Mouse (Mus musculus) neural tube, embryonic 11.5 days (tissue): ENCODE results near the gene Zdhhc12. TPM values are rescaled to one million over a fixed set of nuclear protein-coding genes. Genes with fewer than 3 reads are reported as not detected.

Experiments used
- ATAC-seq: fragments of 200-750 bp; cut with Nextera tagmentation; 2 replicates; pipeline ENCODE4 v1.8.0; 2017; ENCODE audit warnings: moderate number of reproducible peaks, mild to moderate bottlenecking, moderate TSS enrichment, moderate library complexity; ENCODE audit not compliant: insufficient read depth, low FRiP score, low TSS enrichment
- DNase-seq: peaks from one replicate; pipeline ENCODE4 v3.0.0-alpha.2; 2015; ENCODE audit warnings: low spot score
- H3K27ac ChIP-seq: fragments of 300-500 bp; sonication (generic); 2 replicates; pipeline ENCODE4 v1.5.1; 2014; ENCODE audit warnings: low read depth, mild to moderate bottlenecking, low read length
- H3K27me3 ChIP-seq: fragments of 300-500 bp; sonication (generic); 2 replicates; pipeline ENCODE4 v1.6.1; 2014; ENCODE audit warnings: mild to moderate bottlenecking, low read length, mixed read lengths; ENCODE audit not compliant: control insufficient read depth, insufficient read depth
- H3K36me3 ChIP-seq: fragments of 300-500 bp; sonication (generic); 2 replicates; pipeline ENCODE4 v1.6.1; 2014; ENCODE audit warnings: mild to moderate bottlenecking, low read length, moderate library complexity, mixed read lengths; ENCODE audit not compliant: control insufficient read depth, insufficient read depth
- H3K4me1 ChIP-seq: fragments of 300-500 bp; sonication (generic); 2 replicates; pipeline ENCODE4 v1.6.1; 2014; ENCODE audit warnings: low read length, mixed read lengths; ENCODE audit not compliant: control insufficient read depth, insufficient read depth
- H3K4me2 ChIP-seq: fragments of 300-500 bp; sonication (generic); 2 replicates; pipeline ENCODE4 v1.6.1; 2014; ENCODE audit warnings: low read depth, mild to moderate bottlenecking, moderate library complexity
- H3K4me3 ChIP-seq: fragments of 300-500 bp; sonication (generic); 2 replicates; pipeline ENCODE4 v1.5.1; 2014; ENCODE audit warnings: low read depth, low read length
- H3K9ac ChIP-seq: fragments of 300-500 bp; sonication (generic); 2 replicates; pipeline ENCODE4 v1.6.1; 2014; ENCODE audit warnings: mild to moderate bottlenecking, low read length
- H3K9me3 ChIP-seq: fragments of 300-500 bp; sonication (generic); 2 replicates; pipeline ENCODE4 v1.6.1; 2016; ENCODE audit warnings: low read length; ENCODE audit not compliant: control insufficient read depth
- WGBS: fragments of 180-500 bp; shearing (Covaris S2); extraction: QIAGEN DNeasy Blood & Tissue Kit; methylation state at CpG from one replicate; pipeline ENCODE4 v1.1.7; 2014; 5-methylcytosine and 5-hydroxymethylcytosine counted together
- polyA plus RNA-seq: library from polyadenylated mRNA; unstranded; fragments of >200 nt; fragmentation: Nextera tagmentation; extraction: Ambion mirVana; gene quantifications from 2 replicates; pipeline ENCODE4 v1.2.1, GENCODE M21; 2014

Zdhhc12 gene
- polyA plus RNA-seq, 1 experiment from 2014 or later: 31.1 TPM

DNA sequence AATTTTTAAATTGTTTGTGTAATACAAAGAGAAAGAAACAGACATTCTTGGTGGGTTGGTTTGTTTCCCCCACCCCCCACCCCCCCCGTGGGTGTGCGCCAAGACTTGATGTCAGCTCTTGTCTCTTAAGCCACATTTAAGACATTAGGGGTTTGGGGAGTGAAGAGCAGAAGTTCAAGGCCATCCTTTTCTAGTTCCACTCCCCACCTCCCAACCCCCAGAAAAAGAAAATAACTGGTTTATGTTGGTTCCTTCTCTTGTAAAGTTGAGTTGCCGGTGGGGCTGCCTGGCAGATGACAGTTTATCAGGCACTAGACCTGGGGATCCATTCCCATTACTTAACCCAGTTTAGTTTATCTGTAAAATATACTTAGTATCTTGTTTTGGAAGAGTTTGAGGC, 29.1 kb downstream of the Zdhhc12 start:
- Histone ChIP-seq H3K36me3 (no peaks in the 10 kb centered on the region), H3K9ac (no peak overlapping the region), H3K4me2 (peak overlapping the region; percentile 95; the same call in 1 of the 2 replicates), H3K27me3 (no peaks in the 10 kb centered on the region), H3K4me1 (peaks cover 21% of the 10 kb centered on the region), H3K4me3 (0 out of 2 replicates have a peak overlapping the region, but pooled peaks have one; percentile 68), H3K27ac (no peak overlapping the region), H3K9me3 (no peaks in the 10 kb centered on the region)
- WGBS: 36% methylated on average over 3 of the region's 3 CpGs
- DNase-seq (no peak), ATAC-seq (no peak)

DNA sequence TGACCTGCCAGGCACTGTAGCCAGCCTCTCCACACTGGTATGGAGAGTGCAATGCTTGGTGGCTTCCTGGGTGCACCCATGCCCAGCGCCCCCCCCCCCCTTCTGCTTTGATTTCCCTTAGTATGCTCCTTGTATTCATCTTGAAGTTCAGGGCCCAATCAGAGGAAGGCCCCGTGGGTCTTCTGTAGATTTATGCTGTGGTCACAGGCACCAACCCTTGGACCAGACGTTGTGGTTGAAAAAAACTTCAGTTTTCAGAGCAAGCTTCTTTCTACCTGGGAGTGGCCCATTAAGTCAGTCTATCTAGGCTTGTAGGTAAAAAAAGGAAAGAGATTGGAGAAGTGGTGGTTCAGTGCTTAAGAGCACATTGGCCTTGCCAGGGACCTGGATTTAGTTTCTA, 29.7 kb downstream of the Zdhhc12 start:
- no peaks in the 10 kb centered on the region for H3K27me3 ChIP-seq
- WGBS: 5% methylated on average over 3 of the region's 3 CpGs
- no peaks in the 10 kb centered on the region for H3K9me3 ChIP-seq

DNA sequence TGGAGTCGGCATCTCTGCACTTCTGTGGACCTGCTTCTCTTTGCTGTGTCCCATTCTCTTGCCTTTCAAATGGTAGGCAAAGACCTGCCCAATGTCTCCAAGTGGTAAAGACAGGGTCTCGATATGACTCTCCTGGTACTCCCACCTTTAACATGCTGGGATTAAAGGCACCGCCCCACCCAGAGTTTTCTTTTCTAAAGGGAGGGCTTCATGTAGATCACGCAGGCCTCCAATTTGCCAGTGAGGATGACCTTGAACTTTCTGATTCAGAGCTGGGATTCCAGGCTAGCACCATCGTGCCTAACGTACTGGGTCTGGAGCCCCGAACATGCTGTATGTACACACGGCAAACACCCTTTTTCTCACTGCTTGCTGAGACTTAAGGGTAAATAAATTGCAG, 30.2 kb downstream of the Zdhhc12 start:
- H3K4me2 ChIP-seq: peak overlapping the region; percentile 95
- H3K4me1 ChIP-seq: peaks cover 18% of the 10 kb centered on the region
- H3K36me3 ChIP-seq: no peaks in the 10 kb centered on the region
- ATAC-seq (no peak), DNase-seq (no peak)
- no peaks in the 10 kb centered on the region for H3K27me3 ChIP-seq
- peak overlapping the region; percentile 68 for H3K4me3 ChIP-seq
- no peaks in the 10 kb centered on the region for H3K9me3 ChIP-seq
- H3K27ac ChIP-seq: peak overlapping the region; percentile 85; the same call in 1 of the 2 replicates
- WGBS: 4% methylated on average over 8 of the region's 8 CpGs
- peak overlapping the region; percentile 75 for H3K9ac ChIP-seq

More for the DNA sequence above, 29.7 kb downstream of the Zdhhc12 start:
- Histone ChIP-seq H3K9ac (no peak overlapping the region; the same call in none of the 2 replicates), H3K4me3 (peak overlapping the region; percentile 68), H3K4me1 (peaks cover 21% of the 10 kb centered on the region), H3K36me3 (no peaks in the 10 kb centered on the region), H3K4me2 (peak overlapping the region; percentile 95), H3K27ac (no peak overlapping the region)
- ATAC-seq (no peak), DNase-seq (no peak)

DNA sequence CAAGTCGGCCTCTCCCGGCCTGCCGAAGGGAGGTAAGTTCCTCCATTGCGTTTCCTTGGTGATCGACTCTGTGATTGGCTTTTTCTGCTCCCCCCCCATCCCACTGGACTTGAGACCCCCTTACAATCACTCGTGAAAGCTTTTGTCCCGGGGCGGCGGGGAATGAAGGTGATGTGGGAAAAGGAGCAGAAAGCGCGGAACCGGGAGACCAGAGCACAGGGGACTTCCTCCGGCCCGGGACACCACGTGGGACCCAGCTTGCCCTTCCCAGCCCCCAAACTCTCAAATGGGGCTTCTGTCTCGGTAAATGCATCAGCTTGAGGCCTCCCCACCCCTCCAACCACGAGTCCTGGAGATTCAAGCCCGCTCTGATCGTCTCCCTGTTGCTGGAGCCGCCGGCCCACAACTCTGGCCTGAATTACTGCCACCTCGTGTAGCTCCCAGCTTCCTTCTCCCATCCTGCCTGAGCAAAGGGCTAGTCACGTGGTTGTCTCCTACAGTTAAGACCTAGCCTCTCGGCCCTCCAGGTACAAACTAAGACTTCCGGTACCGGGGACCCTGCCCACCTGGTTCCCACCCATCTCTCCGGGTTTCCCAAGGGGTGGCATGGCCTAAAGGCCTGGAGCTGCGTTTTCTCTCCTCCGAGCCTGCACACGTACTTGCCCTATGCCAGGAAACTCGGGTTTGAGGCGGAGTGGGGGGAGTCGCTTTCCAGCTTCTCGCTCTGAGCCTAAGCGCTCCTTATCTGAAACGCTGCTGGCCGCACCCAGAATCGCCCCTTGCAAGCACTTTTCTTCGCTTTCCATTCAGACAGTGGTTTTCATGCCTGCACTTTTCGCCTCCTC, 31.0 kb downstream of the Zdhhc12 start:
- peak; percentile 73 for DNase-seq
- no peaks in the 10 kb centered on the region for H3K36me3 ChIP-seq
- no peaks in the 10 kb centered on the region for H3K9me3 ChIP-seq
- peak overlapping the region; percentile 95 for H3K4me2 ChIP-seq
- peaks cover 13% of the 10 kb centered on the region for H3K4me1 ChIP-seq
- under 1% methylated on average over 40 of the region's 40 CpGs for WGBS
- H3K27ac ChIP-seq: peak overlapping the region; percentile 85
- no peak for ATAC-seq
- peak overlapping the region; percentile 68 for H3K4me3 ChIP-seq
- peak overlapping the region; percentile 75 for H3K9ac ChIP-seq
- no peaks in the 10 kb centered on the region for H3K27me3 ChIP-seq

DNA sequence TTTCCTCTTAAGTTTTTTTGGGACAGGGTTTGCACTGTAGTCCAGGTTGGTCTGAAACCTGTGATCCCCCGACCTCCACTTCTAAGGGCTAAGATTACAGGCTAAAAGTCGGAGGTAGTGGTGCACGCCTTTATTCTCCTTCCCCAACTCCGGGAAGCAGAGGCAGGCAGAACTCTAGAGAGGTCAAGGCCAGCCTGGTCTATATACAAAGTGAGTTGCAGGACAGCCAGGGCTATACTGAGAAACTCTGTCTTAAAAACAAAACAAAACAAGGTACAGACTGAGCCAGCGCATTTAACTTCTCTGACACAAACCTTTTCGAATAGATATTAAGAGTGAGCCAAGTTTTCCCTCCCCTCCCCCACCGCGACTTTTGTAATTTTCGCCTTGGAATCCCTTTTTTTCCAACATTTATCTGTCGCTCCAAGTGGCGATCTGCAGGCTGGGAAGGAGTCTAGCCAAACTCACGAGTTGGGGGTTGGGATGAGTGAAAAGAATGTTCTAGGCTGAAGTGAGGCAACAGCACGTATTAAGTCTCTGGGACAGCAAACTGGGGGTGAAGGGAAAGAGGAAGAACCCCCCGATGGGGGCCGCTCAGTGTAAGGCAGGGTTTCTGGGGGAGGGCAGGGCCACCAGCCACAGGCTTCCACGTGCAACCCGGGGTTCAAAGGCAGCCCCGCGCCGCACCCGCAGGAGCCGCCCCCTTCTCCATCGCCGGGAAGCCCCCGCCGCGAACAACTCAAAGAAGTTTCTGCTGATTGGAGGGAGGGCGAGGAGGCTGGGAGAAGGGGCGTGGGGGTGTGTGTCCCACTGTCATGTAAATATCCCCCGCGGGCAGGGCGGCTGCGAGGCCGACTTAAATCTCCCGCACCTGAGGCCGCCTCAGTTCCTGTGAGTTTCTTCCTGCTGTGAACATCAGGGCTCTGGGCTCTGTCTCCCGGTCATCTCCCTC, 32.0 kb downstream of the Zdhhc12 start:
- 10% methylated on average over 36 of the region's 37 CpGs for WGBS
- Histone ChIP-seq H3K4me2 (peak overlapping the region; percentile 95), H3K27me3 (no peaks in the 10 kb centered on the region), H3K4me1 (peaks cover 13% of the 10 kb centered on the region), H3K9ac (peak overlapping the region; percentile 75), H3K9me3 (no peaks in the 10 kb centered on the region), H3K27ac (peak overlapping the region; percentile 85), H3K36me3 (no peaks in the 10 kb centered on the region), H3K4me3 (peak overlapping the region; percentile 68)
- ATAC-seq (0 out of 2 replicates have a peak, but pooled peaks have one; percentile 17), DNase-seq (peak; percentile 79)

DNA sequence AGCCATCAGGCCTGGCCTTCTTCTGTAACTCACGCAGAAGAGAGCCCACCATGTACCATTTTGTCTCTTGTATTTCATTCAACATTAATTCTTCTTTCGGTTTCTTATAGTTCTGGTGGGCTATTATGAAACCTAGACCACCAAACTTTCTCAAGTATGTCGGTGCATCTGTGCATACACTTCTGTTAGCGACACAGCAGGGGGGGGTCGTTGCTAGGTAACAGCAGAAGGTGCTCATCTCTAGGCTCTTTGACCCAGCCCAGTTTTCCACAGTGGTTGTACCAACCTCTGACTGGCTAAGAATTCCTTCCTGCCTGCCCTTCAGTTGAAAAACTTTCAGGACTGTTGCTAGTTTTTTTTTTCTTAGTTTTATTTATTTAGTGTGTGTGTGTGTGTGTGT, 35.0 kb downstream of the Zdhhc12 start:
- Histone ChIP-seq H3K9me3 (no peaks in the 10 kb centered on the region), H3K27me3 (no peaks in the 10 kb centered on the region), H3K27ac (no peak overlapping the region), H3K36me3 (no peaks in the 10 kb centered on the region), H3K4me3 (no peak overlapping the region), H3K4me2 (no peak overlapping the region), H3K9ac (no peak overlapping the region), H3K4me1 (peaks cover 5% of the 10 kb centered on the region)
- ATAC-seq (no peak), DNase-seq (peak; percentile 41)
- 39% methylated on average over 5 of the region's 5 CpGs for WGBS

DNA sequence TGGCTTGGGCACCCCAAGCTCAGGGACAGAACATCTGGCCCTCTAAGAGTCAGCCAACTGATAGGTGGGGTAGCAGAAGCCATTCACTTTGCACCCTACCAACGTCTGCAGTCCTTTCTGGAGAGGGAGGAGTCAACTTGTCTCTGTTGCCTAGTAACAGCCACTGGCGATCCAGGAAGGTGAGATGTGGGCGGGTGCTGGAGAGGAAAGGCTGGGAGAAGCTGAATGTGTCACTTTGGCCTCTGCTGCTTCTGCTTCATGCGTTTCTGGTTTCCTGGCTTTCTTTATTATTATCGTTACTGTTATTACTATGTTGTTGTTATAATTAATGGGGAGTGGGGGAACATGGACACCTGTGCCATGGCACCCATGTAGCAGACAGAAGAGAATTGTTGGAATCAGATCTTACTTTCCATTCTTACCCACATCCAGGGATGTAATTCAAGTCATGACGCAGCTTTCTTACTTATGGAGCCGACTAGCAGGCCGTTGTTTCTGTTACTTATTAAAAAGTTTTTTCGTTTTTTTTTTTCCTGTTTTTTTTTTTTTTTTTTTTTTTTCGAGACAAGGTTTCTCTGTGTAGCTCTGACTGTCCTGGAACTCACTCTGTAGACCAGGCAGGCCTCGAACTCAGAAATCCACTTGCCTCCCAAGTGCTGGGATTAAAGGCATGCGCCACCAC, 36.1 kb downstream of the Zdhhc12 start, which contains the start of gene Set:
Set (plus strand) TSS at position 156 of the 682 bp plus-strand sequence.
- Histone ChIP-seq H3K27me3 (no peaks in the 10 kb centered on the region), H3K4me3 (no peak within 1 kb of the TSS), H3K4me2 (no peak within 1 kb of the TSS), H3K9ac (no peak within 1 kb of the TSS), H3K9me3 (no peaks in the 10 kb centered on the region), H3K36me3 (no peaks in the 10 kb centered on the region), H3K4me1 (no peaks in the 10 kb centered on the region), H3K27ac (no peak within 1 kb of the TSS)
- ATAC-seq (no peak), DNase-seq (peak; percentile 41)
- WGBS: 47% methylated on average over 12 of the region's 12 CpGs

DNA sequence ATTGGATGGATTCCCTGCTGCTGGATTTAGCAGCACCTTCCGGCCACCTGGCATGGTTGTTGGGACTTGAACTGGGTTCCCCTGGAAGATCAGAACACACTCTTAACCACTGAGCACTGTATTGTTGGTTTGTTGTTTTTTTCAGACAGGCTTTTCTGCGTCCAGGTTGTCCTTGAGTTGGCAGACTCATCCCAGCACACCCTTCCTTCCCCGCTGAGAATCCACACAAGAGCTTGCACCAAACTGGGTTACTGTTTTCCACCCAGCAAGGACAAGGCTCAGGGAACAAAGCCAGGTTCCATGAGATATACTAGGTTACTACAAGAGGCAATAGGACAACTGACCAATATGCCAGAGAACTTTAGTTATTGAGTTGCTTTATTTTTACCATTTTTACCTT, 36.7 kb downstream of the Zdhhc12 start:
- Histone ChIP-seq H3K4me2 (no peak overlapping the region), H3K4me1 (no peaks in the 10 kb centered on the region), H3K4me3 (no peak overlapping the region), H3K27ac (no peak overlapping the region), H3K27me3 (no peaks in the 10 kb centered on the region), H3K36me3 (no peaks in the 10 kb centered on the region), H3K9me3 (no peaks in the 10 kb centered on the region), H3K9ac (no peak overlapping the region)
- ATAC-seq: no peak
- no peak for DNase-seq
- WGBS: 80% methylated on average over 3 of the region's 3 CpGs
